Mouse (Mus musculus): Measurements from ENCODE around the gene Tubgcp6. TPM values are rescaled to one million over a fixed set of nuclear protein-coding genes. Genes with fewer than 3 reads are reported as not detected.

Gene Tubgcp6
- polyA plus RNA-seq, 1 experiment: 12.5 TPM

DNA sequence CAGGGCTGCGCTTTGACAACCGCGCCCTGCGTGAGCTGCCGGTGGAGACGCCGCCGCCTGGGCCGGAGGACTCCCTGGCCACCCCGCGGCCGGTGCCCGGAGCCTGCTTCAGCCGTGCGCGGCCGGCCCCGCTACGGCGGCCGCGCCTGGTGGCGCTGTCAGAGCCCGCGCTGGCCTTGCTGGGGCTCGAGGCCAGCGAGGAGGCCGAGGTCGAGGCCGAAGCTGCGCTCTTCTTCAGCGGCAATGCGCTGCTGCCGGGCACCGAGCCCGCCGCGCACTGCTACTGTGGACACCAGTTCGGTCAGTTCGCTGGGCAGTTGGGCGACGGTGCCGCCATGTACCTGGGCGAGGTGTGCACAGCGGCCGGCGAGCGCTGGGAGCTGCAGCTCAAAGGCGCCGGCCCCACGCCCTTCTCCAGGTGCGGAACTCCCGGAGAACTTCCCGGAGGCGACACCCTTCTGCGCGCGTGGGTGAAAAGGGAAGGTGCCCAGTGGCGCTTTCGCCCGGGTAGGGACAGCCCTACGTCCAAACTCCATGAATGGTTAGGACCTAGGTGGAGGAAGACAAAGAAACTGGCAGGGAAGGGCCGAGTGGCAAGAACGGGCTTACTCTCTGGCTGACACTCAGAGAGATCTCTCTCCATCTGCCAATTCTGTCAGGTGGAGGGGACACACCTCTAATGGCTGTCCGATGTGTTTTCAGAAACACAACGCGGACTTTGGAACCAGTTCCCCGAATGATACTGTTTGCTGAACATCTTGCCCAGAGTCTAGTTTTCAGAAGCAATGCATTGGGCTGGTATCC is 33.5 kb downstream of the Tubgcp6 start:
- Histone ChIP-seq H3K9me3 (no peaks in the 10 kb centered on the region), H3K4me3 (replicated peaks) (peak overlapping the region; percentile 96), H3K36me3 (replicated peaks; ENCODE audit: low read length) (peaks cover 66% of the 10 kb centered on the region), H3K27me3 (replicated peaks) (no peaks in the 10 kb centered on the region), H3K4me1 (peaks cover 50% of the 10 kb centered on the region)
- TF ChIP-seq FLI1 (IDR thresholded peaks at IDR 0.05; ENCODE audit: low read length) (no peak), GATA1 (IDR thresholded peaks at IDR 0.05; ENCODE audit: borderline replicate concordance, low read length) (no peak)

DNA sequence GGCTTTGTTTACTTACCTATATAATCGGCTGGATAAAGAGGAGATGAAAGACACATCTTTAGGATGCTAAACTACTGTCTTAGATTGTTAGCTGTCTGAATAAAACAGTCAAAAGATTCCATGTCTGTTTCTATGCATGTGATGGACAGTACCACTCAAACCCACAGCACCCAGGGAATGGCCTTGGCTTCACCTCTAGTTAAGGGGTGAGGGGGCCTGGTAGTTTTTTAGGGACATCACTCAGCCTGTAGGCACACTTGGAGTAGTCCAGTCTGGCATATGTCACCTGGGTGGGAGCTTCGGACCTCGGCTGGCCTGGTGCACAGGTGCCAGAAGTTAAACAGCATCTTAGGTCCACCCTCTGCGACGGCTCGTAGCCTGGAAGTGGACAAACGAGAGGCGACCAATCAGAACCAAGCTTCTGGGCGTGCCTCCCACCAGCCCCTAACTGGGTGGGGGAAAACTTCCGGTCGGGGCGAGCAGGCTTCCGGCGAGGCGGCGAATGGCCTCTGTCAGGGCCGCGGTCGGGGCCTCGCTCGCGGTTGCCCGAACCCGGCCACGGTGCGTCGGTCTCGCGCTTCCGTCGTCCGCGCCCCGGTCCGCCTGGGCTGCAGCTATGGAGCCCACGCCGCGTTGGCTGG is 34.2 kb downstream of the Tubgcp6 start, which contains the start of gene Selenoo:
Gene Selenoo (plus strand): TSS at position 478 of the 641 bp plus-strand sequence.
- H3K9me3 ChIP-seq: no peaks in the 10 kb centered on the region
- H3K27me3 ChIP-seq (replicated peaks): no peaks in the 10 kb centered on the region
- H3K36me3 ChIP-seq (replicated peaks; ENCODE audit: low read length): peaks cover 66% of the 10 kb centered on the region
- TF ChIP-seq FLI1 (IDR thresholded peaks at IDR 0.05; ENCODE audit: low read length) (peak; percentile 83), GATA1 (IDR thresholded peaks at IDR 0.05; ENCODE audit: borderline replicate concordance, low read length) (no peak)
- peaks cover 55% of the 10 kb centered on the region for H3K4me1 ChIP-seq
- peak within 1 kb of the TSS; percentile 96 for H3K4me3 ChIP-seq (replicated peaks)

GRCm38 (mm10) chr15:89084826-89085225 is 38.1 kb downstream of the Tubgcp6 start:
- no peaks in the 10 kb centered on the region for H3K27me3 ChIP-seq (replicated peaks)
- peaks cover 76% of the 10 kb centered on the region for H3K36me3 ChIP-seq (replicated peaks; ENCODE audit: low read length)
- no peak overlapping the region for H3K4me3 ChIP-seq (replicated peaks)
- no peaks in the 10 kb centered on the region for H3K9me3 ChIP-seq
- TF ChIP-seq FLI1 (IDR thresholded peaks at IDR 0.05; ENCODE audit: low read length): no peak
- TF ChIP-seq GATA1 (IDR thresholded peaks at IDR 0.05; ENCODE audit: borderline replicate concordance, low read length): no peak
- peaks cover 71% of the 10 kb centered on the region for H3K4me1 ChIP-seq

DNA sequence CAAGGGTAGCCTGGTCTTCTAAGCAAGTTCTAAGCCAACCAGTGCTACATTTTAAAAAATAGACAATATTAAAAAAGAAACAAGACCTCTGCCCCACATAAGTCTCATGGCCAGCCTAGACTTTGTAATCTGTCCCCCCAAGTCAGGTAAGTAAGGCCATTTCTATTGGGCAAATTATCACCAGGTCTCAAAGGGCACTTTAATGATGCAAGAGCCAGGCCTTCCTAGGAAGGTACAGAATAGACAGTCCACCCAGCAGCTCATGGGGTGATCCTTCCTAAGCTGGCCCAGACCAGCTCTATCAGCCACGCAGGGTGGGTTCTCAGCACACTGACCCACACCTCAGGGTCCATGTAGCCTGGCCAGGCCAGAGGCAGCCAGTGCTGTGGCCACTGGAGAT is 39.0 kb downstream of the Tubgcp6 start:
- no peaks in the 10 kb centered on the region for H3K9me3 ChIP-seq
- H3K4me3 ChIP-seq (replicated peaks): no peak overlapping the region
- TF ChIP-seq FLI1 (IDR thresholded peaks at IDR 0.05; ENCODE audit: low read length) (no peak), GATA1 (IDR thresholded peaks at IDR 0.05; ENCODE audit: borderline replicate concordance, low read length) (no peak)
- no peaks in the 10 kb centered on the region for H3K27me3 ChIP-seq (replicated peaks)
- H3K36me3 ChIP-seq (replicated peaks; ENCODE audit: low read length): peaks cover 84% of the 10 kb centered on the region
- H3K4me1 ChIP-seq: peaks cover 75% of the 10 kb centered on the region

DNA sequence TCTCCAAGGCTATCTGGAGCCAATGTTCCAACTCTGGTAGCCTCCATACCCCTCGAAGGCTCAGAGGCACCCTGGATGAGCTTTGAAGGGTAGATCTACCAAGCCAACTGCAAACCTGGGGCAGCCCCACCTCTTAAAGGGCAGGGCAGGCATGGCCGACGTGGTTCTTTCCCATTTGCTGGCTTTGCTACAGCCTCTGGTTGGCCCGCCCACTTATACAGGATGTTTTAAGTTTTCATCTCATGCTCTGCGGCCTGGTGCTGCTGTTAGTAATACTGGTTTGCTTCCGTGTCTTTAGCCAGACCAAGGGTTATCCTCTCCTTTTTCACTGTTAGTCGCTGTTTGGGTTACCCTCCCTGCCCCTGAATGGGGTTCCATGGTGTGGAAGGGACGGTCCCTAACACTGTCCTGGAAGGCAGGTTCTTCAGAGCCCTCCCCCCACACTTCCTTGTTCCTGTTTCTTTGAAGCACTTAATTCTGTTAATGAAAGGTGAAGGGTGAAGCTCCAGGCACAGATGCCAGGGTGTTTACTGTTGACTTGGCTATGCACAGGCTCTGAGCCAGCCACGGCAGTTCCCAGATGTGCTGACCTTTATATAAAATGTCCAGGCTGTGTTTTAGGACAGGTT is 44.6 kb downstream of the Tubgcp6 start:
- peaks cover 7% of the 10 kb centered on the region for H3K27me3 ChIP-seq (replicated peaks)
- no peaks in the 10 kb centered on the region for H3K9me3 ChIP-seq
- TF ChIP-seq FLI1 (IDR thresholded peaks at IDR 0.05; ENCODE audit: low read length) (no peak), GATA1 (IDR thresholded peaks at IDR 0.05; ENCODE audit: borderline replicate concordance, low read length) (no peak)
- peak overlapping the region; percentile 97 for H3K4me3 ChIP-seq (replicated peaks)
- peaks cover 44% of the 10 kb centered on the region for H3K36me3 ChIP-seq (replicated peaks; ENCODE audit: low read length)
- peaks cover 85% of the 10 kb centered on the region for H3K4me1 ChIP-seq

GRCm38 (mm10) chr15:89076156-89076731 is 46.7 kb downstream of the Tubgcp6 start:
- no peak for TF ChIP-seq GATA1 (IDR thresholded peaks at IDR 0.05; ENCODE audit: borderline replicate concordance, low read length)
- TF ChIP-seq FLI1 (IDR thresholded peaks at IDR 0.05; ENCODE audit: low read length): no peak
- no peaks in the 10 kb centered on the region for H3K9me3 ChIP-seq
- peaks cover 70% of the 10 kb centered on the region for H3K4me1 ChIP-seq
- H3K36me3 ChIP-seq (replicated peaks; ENCODE audit: low read length): peaks cover 23% of the 10 kb centered on the region
- H3K27me3 ChIP-seq (replicated peaks): peaks cover 24% of the 10 kb centered on the region
- H3K4me3 ChIP-seq (replicated peaks): peak overlapping the region; percentile 97

DNA sequence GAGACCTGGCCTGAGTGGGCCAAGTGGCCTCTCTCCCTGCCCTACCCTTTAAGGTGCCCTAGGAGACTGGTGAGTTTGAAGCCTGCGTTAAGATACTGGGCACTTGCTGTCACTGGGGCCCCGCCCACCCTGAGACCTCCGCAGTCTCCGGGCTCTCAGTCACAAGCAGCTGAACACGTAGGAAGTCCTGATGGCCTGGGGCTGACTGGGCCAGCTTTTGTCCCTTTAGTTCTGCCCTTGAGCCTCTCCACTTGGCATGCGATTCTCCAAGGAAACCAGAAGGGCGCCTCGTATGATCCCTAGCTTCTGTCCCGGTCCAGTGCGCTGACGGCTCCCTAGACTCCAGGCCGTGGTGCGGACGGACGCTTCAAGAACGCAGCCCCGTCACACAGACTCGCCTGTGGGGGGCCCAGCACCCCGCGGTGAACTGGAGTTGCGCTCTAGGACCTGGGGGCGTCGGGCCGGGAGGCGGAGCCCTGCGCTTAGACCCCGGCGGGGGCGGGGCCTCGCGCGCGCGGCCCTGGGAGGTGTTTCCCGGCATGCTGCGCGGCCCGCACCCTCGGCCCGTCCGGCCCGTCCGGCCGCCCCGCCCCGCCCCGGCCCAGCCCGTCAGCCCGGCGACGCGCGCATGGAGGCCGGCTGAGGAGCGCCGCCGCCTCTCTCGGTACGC is 47.3 kb downstream of the Tubgcp6 start:
- Histone ChIP-seq H3K4me1 (peaks cover 64% of the 10 kb centered on the region), H3K4me3 (replicated peaks) (peak overlapping the region; percentile 97), H3K27me3 (replicated peaks) (peaks cover 31% of the 10 kb centered on the region), H3K9me3 (no peaks in the 10 kb centered on the region), H3K36me3 (replicated peaks; ENCODE audit: low read length) (peaks cover 17% of the 10 kb centered on the region)
- TF ChIP-seq GATA1 (IDR thresholded peaks at IDR 0.05; ENCODE audit: borderline replicate concordance, low read length) (no peak), FLI1 (IDR thresholded peaks at IDR 0.05; ENCODE audit: low read length) (no peak)

DNA sequence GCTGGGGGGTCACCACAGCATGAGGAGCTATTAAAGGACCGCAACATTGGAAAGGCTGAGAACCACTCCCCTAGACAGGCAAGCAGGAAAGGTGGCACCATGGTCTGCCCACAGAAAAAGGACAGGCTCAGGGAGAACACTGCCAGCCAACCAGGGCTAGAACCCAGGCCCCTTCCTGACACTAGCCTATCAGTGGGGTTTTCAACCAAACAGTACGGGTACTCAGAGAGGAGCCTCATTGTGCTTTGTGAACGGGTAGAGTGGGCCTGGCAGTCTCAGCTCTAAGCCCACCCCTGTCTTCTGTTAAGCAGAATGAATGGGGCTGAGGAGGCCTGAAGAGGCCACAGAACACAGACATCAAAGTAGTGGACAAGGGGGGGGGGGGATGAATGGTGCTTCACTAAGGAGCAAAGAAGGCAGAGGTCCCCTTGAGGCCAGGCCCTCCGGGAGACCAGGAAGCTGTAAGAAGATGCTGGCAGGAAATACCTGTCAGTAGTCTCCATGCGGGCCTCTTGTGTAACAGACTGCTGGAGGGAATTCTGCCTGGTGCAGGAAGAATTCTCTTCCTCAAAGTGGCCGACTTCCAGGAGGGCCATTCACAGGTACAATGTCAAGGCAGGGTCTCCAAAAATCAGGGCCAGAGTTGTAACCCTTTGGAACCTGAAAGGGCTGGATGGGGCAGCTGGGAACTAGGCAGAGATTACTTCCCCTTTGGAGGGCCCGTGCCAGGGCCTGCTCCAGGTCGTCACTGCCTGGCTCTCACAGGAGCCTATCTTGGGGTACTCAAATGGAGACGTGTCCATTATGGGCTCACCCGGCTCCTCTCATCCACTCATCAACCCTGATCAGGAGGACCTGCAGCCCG is 48.1 kb downstream of the Tubgcp6 start, which contains the start of gene Trabd:
Gene Trabd (plus strand): TSS at position 512 of the 865 bp plus-strand sequence.
- TF ChIP-seq FLI1 (IDR thresholded peaks at IDR 0.05; ENCODE audit: low read length): no peak
- no peak for TF ChIP-seq GATA1 (IDR thresholded peaks at IDR 0.05; ENCODE audit: borderline replicate concordance, low read length)
- H3K4me3 ChIP-seq (replicated peaks): peak within 1 kb of the TSS; percentile 97
- no peaks in the 10 kb centered on the region for H3K9me3 ChIP-seq
- H3K27me3 ChIP-seq (replicated peaks): peaks cover 38% of the 10 kb centered on the region
- H3K36me3 ChIP-seq (replicated peaks; ENCODE audit: low read length): peaks cover 9% of the 10 kb centered on the region
- H3K4me1 ChIP-seq: peaks cover 57% of the 10 kb centered on the region

Measured in megakaryocyte, embryonic 14.5 days (primary cell).